Mouse (Mus musculus): ENCODE data around the gene 1700024G13Rik. TPM values are rescaled to one million over a fixed set of nuclear protein-coding genes. Genes with fewer than 3 reads are reported as not detected.

Gene 1700024G13Rik
- total RNA-seq (2023), result not detected

DNA sequence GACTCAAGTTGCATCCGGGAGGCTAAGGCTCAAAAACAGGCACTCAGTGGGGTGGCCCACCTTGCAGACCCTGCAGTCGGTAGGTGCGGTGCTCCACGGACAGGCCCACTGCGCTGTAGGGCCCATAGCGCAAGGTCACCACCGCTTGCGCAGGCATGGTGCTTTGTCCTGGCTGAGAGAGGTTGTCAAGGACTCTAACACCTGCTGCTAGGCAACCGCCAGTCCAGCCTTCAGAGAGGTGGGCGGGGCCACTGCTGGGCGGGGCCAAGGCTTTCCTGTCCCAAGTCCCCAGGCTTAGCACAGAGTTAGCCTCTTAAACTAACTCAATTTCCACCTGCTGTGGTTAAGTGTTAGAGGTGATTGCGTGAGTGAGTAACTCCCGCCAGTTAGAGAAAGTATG is at the start of gene 1700024G13Rik:
Gene 1700024G13Rik (minus strand): TSS at position 196 of the 400 bp plus-strand sequence.

Other genes starting within 250 kb of the 1700024G13Rik start
- not detected for gene Msmb, start 246.4 kb downstream of the 1700024G13Rik start, total RNA-seq (2023)
- gene Ncoa4, start 228.5 kb downstream of the 1700024G13Rik start, total RNA-seq (2023), result 87.1 TPM
- 84.2 TPM for gene Timm23, start 186.5 kb downstream of the 1700024G13Rik start, total RNA-seq (2023)
- gene Parg, start 186.4 kb downstream of the 1700024G13Rik start, total RNA-seq (2023), result 50.0 TPM
- 0.15 TPM for gene Ogdhl, start 66.4 kb downstream of the 1700024G13Rik start, total RNA-seq (2023)
- gene Slc18a3, start 76.5 kb upstream of the 1700024G13Rik start, total RNA-seq (2023), result not detected
- gene Chat, start 77.6 kb upstream of the 1700024G13Rik start, total RNA-seq (2023), result not detected
- 57.5 TPM for gene Ercc6, start 125.1 kb upstream of the 1700024G13Rik start, total RNA-seq (2023)
- gene Prrxl1, start 211.0 kb upstream of the 1700024G13Rik start, total RNA-seq (2023), result not detected

All from CD4-positive naive resting alpha-beta T cell, adult 57 days (primary cell).